Mouse (Mus musculus) right cerebral cortex, postnatal 10 days (tissue): ENCODE measurements at regions not wholly inside any gene's neighbourhood (a gene's known extent, or its start where the extent isn't known, plus 50 kb on each side); places are given as distances from the start of the nearest gene placed in this dataset.
A peak's percentile ranks its signal among the peaks of the same experiment; 100 is the strongest.

ENCODE experiments used
- DNase-seq, 2 experiments: peaks; one replicate each; pipeline ENCODE4 v3.0.0; 2021; ENCODE audit warnings: low spot score in 2 of 2

DNA sequence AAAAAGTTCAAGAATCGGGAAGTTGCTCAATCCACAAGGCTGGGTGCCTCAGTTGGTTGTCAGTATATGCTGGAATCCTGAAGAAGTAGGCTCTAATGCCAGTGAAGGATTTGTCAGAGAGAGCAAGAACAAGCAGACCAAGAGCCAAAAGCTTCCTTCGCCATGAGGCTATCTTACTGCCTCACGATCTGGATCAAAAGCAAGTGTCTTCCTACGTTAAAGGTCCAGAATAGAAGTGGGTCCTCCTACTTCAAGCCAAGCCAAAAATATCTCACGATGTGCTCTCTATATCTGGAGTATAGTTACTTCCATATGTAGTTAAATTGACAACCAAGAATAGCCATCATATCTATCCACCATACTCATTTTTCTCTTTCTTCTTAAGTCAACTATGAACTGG is 102.5 kb upstream of the 4930578C19Rik start:
- DNase-seq, result peak in 1 of 2 experiments; percentile 22

DNA sequence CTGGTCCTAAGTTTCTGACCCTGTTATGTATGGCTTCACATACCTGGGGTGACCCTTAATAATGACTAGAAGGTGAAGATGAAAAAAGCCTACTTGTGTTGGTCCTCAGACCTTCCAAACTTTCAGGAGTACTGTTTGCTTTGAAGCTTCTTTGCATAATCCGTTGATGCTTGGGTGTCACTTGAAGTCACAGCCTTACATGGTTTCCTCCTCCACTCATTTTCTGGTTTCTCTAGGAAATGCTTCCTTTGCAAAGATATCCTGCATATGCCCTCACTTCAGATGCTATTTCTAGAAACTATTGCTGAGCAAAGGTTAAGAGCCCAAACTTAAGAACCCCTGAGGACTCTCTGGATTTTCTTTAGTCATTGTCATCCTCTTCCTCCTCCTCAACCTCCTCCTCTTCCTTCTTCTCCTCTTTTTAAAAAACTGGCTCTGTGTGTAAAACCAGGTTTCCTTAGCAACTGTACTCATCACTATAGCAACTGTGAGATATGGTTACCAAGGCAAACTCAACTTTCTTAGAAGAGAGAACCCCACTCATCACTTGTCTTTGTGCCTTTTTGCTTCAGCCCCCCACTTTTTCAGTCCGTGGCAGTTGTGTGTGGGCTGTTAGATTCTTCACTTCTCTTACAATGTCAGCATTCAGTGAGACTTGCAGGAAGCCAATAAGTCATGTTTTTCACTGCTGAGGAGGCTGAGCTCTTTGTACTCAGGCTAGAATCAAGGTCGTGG is 59.2 kb upstream of the 4930578C19Rik start:
- DNase-seq, result peak; percentile 37 to 49
